Mouse (Mus musculus) kidney, adult 8-10 months (tissue): ENCODE data around the gene Tmem37.

ENCODE experiments used
- DNase-seq, 2 experiments: peaks; one replicate each; pipeline ENCODE4 v3.0.0; 2022

The Tmem37 gene

DNA sequence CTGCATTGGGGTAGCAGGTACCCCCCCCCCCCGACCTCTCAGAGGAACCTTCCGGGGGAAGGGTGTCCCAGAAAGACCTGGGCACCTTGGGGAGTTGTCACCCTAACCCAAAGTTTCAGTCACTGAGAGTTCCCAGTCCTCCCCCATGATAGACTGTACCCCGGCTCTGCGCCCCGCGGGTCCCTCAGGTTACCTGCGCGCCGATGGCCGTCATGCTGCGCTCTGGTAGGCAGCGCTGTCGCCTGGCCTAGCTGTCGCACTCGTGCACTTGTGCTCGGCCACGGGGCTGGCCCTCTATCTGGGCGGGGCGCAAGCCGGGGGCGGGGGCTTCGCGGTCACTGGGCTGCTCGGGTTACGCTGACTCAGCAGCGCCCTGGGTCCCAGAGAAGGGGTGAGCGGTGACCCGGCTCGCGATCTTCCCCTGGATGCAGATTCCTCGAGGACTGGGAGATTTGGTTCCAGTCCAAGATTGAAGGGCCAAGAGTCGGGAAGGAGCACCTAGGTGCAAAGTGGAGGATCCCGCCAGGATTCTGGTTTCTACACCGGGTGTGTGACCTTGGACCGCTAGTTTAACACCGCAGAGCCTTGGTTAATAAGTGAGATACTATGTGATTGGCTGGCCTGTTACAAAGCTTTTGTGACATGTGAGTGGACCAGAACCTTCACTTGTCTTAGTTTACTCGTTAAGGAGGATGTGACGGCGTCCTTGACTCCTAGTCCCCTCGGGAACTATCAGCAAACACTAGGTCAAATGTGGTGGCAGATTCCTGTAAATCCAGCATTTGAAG lies at the start of gene Tmem37:
TSS of gene Tmem37 (minus strand) at position 556 of the 788 bp plus-strand sequence.
- DNase-seq = peak; percentile 93 to 96

DNA sequence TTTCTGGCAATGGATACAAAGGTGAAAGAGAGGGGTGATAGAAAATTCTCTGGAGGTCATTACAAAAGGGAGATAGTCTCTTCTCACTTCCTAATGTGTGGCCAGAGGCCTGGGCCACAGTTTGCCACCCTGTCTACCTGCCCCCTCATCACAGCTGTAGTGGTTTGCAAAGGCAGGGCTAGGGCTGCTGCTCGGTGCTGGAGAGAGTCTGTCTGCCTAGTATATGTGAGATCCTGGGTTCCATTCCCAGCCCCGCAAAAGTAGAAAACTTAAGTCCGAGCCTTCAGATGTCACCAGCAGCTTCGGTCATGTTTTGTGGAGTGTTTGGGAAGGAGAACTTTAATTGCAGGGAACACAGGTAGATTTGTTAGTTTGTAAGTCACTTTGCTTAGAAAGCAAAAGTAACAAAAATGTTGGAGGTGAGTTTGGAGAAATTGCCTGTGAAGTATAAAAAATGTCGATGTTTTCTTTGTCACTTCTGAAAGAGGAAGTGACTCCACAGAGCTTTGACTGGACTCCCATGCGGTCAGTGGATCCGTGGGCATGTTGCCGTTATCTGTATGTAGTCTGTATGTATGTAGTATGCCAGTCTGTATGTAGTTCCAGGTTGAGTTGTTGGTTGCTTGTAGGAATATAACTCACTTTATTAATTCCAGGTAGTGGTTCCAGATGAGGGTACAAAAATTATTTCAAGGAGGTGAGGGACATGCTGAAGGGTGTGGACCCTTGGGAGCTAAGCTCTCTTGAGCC lies 48.9 kb upstream of the Tmem37 start:
- no peak for DNase-seq

DNA sequence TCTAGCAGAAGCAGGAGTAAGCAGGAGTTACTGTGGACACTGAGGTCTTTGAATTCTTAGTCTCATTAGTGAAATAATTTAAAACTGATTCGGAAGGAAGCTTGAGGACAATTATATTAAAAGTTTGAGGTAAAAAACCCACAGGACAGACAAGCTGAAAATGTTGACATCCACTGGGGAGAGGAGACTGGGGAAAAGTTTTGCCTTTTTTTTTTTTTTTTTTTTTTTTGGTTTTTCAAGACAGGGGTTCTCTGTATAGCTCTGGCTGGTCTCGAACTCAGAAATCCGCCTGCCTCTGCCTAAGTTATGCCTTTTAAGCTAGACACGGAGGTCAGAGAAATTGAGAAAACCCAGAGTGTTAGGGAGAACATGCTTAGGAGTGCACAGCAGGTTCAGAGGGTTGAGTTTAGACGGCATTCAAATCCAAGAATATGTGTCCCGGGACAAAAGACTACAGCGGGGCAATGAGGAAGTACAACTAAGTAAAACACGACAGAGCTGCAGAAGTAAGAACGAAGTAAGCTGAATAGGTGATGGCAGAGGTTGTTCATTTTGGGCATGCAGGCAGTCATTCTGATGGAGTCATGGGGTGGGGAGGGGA lies 48.2 kb upstream of the Tmem37 start:
- DNase-seq = no peak

DNA sequence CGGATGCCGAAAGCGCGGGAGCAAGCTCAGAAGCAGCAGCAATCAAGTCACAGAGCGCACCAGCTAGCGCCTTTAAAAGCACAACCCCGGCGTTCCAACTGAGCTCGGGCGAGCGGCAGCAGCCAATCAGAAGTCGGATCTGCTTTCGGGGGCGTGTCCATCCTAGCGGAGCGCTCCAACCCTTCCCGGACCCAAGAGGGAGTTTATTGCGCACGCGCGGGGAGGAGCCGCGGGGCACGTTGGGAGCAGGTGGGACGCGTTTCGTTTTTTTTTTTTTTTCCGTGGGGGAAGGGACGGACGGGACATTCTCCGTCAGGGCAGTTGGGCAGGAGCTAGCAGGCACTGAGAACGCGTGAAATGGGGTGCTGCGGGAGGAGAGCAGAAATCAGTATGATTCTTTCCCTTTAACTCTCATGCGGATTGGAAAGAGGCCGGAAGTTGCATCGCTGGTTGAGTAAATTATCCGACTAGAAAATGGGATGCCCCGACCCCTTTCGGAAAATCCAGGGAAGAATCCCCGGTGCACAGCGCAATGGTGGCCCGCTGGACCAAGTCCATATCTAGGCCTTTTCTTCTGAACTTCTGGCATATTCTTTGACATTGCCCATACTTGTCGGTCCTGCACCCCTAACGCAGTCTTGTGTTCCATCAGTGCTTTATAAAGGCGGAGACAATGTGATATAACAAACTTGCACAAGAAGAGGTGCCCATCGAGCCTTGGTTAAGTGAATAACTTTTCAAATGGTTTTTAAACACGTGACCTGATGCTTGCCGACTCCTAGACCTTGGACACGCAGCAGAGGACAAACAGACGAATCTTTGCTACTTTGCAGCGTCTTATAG lies 47.3 kb upstream of the Tmem37 start, which contains the start of the genes Dbi and 3110009E18Rik:
TSS of gene Dbi (minus strand) at position 110 of the 843 bp plus-strand sequence.
TSS of gene 3110009E18Rik (plus strand) at position 219 of the 843 bp plus-strand sequence.
- peak; percentile 98 to 99 for DNase-seq

DNA sequence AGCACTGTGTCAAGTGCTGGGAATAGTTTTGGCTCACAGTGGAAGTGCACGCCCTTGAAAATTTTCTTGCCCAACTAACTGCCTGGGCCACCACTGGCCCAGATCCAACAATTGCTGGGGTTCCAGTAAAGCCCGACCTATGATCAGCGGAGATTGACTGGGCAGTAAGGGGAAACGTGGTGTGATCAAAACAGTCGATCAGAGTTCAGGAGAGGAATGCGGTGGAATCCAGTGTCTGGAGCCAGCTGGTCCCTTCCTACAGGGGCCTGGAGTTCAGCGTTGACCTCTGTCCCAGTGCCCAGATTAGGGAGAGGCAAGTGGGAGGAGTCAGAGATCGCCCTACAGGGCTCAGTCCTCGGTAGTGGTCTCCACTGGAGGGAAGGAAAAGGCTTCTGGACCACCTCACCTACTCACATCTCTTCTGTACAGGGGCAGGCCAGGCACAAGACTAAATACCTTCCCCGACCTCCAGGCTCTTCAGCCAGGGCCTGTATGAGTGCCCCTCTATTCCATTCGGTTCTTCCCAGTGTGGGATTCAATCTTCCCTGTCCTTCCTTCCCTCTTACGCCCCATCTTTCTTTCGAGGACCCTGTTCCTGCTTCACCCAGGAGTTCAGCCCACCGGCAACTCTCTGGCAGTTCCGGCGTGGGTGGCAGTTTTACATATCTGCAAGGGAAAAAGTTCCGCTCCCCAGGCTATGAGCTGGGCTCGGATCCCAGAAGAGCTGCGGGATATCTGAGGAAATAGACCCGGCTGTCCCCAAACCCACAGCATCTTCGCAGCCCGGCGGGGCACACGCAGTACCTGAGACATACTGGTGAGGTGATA lies 46.5 kb upstream of the Tmem37 start:
- DNase-seq = peak; percentile 85 to 93

DNA sequence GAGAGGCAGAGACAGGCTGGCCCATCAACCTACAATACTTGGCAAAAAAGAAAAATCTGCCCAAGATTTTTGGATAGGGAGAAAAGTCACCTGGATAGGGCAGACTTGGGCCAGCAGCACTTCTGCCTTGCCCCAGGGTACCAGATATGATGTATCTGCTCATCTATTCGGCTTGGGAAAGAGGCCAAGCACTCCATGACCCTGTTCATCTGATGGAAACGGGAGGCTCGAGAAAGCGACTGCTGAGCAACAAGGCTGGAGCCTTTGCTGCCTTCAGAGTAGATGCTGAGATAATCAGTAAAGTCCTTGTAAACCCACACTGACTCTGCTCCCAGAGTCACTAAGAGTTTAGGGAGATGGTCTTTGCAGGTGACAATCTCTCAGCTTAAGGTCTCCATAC lies 45.5 kb upstream of the Tmem37 start:
- DNase-seq = no peak

DNA sequence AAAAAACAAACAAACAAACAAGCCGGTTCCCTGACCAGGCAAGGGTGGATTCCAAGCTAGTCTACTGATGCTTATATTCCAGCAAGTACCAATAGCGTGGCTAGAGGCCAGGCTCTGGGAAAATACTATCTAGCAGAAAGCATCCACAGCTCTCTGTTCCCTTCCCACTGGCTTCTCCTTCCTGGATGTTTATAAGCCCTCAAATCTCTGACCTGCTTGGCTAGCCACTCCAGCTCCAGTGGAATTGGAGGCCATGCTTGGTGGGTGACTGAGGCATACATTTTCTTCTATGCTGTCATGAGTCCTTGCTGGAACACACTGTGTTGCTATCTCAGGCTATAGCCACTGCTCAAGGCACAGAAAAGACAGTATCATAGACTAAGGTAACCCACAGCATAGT lies 45.0 kb upstream of the Tmem37 start:
- no peak for DNase-seq

DNA sequence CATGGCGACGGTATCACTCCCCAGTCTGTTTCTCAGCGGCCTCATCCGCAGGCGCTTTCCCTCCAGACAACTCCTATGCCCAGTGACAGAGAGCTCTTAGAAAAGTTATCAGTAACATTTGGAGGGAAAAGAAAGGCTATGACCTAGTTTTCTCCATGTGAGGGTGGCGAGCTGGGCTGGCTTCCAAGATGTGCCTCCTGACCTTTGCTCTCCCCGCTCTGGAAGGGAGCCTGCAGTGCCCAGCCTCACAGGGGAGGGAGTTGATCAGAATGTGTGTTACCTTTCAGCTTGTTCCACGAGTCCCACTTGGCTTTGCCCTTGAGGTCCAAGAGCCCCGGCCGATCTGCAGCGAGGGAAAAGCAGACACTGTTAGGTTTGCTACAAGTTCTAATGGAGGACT lies 42.2 kb upstream of the Tmem37 start:
- peak; percentile 84 to 88 for DNase-seq

DNA sequence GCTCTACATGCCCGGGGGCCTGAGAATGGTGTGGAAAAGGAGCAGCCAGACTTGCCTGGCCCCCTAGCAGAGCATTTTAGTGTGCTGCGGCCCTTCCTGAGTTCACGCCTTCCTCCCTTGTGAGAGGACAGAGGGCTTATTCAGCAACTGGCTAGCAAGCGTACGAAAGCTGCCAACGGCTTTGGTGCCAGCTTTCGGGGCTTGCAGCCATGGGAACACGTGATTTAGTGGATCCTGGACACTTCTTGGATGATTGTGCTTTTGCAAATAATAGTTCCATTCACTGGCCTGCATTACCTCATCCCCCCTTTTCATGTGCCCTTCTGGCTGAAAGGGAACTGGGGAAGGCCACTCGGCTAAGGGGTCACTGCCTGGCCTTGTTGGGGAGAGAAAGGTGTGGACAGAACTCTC lies 41.8 kb upstream of the Tmem37 start:
- DNase-seq = peak; percentile 81 to 85

DNA sequence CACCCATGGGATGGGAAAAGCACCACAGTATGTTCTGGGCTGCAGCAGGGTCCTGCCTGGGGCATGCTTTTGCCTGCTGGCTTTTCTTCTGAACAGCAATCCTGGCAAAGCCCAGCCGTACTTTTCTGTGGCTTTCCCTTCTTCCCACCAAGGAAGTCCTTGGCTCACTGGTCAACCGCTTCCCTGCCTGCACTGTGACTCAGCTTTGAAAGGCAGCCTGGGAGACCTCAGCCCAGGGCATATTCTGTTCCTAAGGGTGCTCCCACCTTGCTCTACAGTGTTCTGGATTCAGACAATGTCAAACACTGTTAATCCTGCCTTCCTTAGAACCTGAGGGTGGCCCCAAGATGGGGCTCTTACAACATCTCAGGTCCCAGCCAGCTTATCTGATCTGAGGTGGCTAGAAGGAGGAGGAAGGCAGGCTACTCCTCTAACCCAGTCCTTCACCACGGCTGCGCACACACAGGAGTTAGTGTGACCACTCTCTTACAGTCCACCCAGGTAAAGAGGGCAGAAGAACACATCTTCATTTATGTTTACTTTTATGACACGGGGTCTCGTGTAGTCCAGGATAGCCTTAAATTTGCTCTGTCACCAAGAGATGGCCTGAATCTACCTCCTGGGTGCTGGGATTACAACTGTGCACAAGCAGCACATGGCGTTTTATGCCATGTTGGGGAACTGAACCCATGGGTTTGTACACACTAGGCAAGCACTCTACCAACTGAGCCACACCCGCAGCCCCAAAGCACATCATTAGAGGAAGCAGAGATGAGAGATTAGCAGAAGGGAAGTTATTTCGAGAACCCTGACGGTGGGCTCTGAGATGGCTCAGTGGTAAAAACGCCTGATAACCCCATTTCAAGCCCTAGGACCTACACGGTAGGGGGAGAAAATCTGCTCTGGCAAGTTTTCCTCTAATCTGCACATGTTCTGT lies 38.6 kb upstream of the Tmem37 start:
- DNase-seq = no peak

DNA sequence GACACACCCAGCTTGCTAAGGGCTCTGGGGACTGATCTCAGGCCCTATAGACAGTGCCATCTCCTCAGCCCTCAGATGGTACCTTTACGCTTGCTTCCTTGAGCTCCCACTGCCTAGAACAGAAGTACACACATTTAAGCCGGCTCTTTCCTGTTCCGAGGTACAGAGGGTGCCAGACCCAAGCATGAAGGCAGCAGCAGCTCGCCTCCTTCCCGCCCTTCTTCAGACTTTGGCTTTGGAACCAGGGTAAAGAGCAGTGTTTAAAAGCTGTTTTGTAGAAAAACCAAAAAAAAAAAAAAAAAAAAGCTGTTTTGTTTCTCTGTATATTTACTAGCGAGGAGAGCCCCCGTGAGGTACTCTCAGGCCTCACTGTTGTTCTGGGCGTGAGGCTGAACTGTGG lies 37.9 kb upstream of the Tmem37 start:
- no peak for DNase-seq

DNA sequence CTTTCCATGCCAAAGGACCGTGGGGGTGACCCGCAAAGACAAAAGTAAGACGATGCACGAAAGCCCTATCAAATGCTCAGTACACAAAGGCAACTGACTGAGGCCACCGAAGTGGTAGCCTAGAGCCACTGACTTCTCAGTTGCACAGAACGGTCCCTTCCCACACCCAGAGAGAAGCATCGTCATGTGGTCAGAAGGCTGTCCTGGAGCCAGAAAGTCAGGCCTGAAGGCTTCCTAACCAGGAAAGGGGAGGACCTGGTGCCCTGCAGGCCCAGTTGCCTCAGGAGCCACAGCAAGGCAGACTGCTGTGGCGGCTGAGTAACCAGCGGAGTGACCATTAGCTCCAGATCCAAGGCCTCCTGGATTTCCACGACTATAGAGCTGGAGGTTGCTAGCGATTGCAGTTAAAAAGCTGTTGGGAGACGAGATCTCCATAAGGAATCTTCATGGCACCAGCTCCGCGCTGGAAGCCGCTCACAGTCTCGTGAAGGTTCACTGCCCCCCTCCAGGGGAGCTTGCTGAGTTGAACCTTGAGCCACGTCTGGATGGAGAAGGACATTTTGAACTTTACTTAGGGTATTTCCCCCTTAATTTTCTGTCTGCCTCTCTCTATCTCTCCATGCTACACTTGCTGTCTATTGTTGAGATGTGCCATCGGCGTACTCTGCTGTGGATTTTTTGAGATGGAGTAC lies 36.0 kb upstream of the Tmem37 start:
- peak; percentile 80 to 85 for DNase-seq

DNA sequence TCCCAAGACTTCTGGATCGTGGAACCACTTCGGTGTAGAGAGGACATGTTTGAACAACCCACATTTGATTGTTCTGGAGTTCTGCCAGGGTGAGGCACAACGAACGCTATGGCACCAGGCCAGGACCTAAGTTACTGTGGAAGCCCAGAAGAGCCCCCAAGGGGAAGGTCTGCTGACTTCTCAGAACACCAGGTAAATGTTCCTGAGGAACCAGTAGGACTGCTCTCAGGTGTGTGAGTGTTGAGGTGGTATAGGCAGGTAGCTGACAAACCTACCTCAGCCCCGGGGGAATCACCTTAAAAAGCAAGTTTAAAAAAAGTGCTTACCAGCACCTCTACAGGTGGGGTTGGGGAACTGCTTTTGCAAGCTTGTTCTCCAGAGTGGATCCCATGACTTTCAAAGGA lies 31.7 kb upstream of the Tmem37 start:
- DNase-seq = peak; percentile 45 to 52

DNA sequence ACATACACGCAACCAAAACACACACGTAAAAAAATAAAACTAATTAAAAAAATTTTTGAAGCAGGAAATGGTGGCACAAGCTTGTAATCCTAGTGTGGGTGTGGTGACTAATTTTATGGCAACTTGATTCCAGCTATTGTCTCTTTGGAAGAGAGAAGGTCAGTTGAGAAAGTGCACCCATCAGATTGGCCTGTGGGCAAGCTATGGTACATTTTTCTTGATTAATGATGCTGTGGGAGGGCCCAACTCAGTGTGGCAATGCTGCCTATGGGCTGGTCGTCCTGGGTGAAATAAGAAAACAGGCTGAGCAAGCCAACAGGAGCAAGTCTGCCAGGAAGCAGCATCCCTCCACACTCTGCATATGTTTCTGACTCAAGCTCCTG lies 27.3 kb upstream of the Tmem37 start:
- no peak for DNase-seq

DNA sequence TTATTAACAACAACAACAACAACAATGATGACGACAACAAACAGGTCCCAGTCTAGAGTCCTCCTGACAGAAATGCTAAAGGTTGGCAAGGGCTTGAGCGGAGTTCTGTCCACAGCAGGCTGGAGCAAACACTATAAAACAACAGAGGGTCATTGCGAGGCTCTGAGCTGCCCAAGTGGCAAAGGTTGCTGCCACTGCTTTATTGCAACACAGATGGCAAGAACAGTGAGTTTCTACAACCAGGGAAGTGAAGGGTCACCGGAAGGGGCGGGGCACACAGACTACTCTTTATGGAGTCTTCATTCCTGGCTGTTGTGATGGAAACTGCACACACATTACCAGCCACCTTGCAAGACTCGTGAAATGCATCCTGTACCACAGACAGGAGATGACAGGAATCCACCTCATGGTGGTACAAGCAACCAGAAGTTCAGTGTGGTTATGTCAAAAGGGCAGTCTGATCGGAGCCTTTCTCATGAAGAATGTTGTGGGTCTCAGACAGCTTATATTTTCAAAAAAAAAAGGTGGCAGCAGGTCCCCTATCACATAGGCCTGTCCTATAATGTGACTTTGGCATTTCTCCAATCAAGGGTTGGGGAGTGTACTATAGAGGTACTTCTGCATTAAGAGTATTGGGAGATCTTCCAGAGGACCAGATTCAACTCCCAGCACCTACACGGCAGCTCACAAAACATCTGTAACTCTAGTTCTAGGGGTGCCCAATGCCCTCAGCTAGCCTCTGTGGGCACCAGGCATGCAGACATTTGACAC lies 26.8 kb upstream of the Tmem37 start:
- DNase-seq = no peak

DNA sequence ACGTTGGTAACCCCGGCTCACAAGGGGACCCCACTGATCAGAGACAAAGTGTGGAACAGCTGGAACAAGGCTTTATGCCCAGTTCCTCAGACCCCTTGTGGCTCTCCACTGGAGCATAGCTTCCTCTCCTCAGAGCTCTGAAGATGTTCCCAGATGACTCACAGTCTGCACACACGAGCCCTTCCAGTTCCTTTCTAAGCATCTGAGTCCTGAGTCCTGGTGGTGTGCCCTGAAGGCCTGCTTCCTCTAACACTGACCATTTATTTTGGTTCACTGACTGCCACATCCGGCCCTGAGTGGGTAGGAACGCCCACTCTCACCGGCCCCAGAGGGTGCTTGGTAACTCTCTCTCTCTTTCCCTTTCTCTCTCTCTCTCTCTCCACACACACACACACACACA lies 25.6 kb upstream of the Tmem37 start:
- no peak for DNase-seq

DNA sequence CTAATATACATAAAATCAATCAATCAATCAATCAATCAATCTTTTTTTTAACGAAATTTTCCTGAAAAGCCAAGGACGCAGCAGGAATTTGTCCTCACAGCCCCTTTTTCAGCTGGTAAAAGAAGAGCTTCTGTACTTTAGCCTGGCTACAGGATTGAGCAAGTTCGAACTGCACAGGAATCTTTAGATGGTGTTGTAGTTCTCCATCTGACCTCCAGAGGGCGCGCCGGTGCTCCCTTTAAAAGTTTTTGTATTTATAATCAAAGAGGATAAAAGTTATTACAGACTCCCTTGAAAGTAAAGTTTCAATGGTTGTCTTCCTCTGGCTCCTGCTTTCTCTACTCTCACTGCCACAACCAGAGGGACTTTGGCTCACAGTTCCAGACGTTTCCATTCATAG lies 24.5 kb upstream of the Tmem37 start:
- peak; percentile 72 to 89 for DNase-seq

DNA sequence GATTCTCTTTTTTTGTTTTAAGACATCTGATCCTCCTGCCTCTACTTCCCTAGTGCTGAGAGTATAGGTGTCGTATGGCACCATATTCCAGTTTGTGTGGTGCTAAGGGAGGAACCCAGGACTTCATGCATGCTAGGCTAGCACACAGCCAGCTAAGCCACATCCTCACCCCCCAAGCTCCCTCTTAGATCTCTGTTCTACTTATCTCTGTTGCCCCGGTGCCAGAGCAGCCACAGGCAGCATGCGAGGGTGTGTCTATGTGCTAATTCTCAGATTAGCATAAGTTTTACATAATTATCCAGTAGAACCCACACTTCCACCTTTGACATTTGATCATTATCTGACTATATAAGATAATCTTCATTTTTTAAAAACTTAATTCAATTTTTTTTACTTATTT lies 21.0 kb upstream of the Tmem37 start:
- DNase-seq = no peak

DNA sequence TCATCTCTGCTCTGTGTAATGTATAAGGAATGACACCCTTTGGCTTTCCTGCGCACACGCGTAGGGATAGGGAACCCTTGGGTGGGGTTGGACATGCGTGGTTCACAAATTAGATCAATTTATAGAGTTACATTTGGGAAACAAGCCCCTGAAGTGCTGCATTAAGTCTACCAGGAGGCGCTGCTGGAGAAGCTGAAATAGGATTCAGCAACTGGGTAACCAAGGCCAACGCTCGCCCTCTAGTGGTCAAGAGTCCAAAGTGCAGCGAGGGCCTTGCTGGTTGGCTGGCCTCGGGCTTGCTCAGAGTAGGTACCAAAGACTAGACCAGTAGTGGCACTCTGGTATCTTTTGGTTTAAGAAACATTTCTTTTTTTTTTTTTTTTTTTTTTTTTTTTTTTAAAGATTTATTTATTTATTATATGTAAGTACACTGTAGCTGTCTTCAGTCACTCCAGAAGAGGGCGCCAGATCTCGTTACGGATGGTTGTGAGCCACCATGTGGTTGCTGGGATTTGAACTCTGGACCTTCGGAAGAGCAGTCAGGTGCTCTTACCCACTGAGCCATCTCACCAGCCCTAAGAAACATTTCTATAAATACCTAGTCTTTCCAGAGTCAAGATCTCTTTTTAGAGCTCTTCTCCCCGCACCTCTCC lies 19.7 kb upstream of the Tmem37 start:
- DNase-seq = peak; percentile 83 to 92
